Mouse (Mus musculus): Measurements from ENCODE around the gene Myh9.

GRCm38 (mm10) chr15:77761561-77762380 is 80.2 kb downstream of the Myh9 start:
- TF ChIP-seq GATA1 (IDR thresholded peaks at IDR 0.05; ENCODE audit: borderline replicate concordance, low read length) (no peak), FLI1 (IDR thresholded peaks at IDR 0.05; ENCODE audit: low read length) (no peak)

All from megakaryocyte, embryonic 14.5 days (primary cell).